Mouse (Mus musculus) left cerebral cortex, adult 18-20 months (tissue): Measurements from ENCODE around the gene Tsen15. TPM values are rescaled to one million over a fixed set of nuclear protein-coding genes. Genes with fewer than 3 reads are reported as not detected.

Experiments used
- DNase-seq, 2 experiments: peaks; one replicate each; pipeline ENCODE4 v3.0.0; 2021 to 2022; ENCODE audit warnings: low spot score in 2 of 2, mixed read lengths in 1 of 2
- long read RNA-seq, 2 experiments: library from polyadenylated mRNA; stranded (forward); transcript quantifications; one replicate each; pipeline ENCODE4 v2.0.0; 2021
- total RNA-seq, 2 experiments: library from RNA; stranded (reverse); gene quantifications; 2 replicates each; pipeline ENCODE4 v1.2.3; 2021

Gene Tsen15
- total RNA-seq, result 10 to 100 TPM; 33.1 to 36.2 TPM
- long read RNA-seq, experiment 1, transcript Tsen15-201 (5 exons, 1,133 nt), result major isoform, 25 of 29 reads
- long read RNA-seq, experiment 1, partial matches to known transcripts, result 2 of 29 reads
- long read RNA-seq, experiment 1, other reads (novel, unspliced or antisense), result 2 of 29 reads
- long read RNA-seq, experiment 2, transcript Tsen15-201 (5 exons, 1,133 nt), result major isoform, 32 of 35 reads
- long read RNA-seq, experiment 2, partial matches to known transcripts, result 0 of 35 reads
- long read RNA-seq, experiment 2, other reads (novel, unspliced or antisense), result 2 of 35 reads

- DNase-seq, result peak; percentile 82 to 91
Measured at GRCm38 (mm10) chr1:152386188-152386835, at the start of gene Tsen15. Gene Tsen15, minus strand, starts transcription at chr1:152386688.

- DNase-seq, result no peak
Measured at GRCm38 (mm10) chr1:152434166-152434565, 47.7 kb upstream of the Tsen15 start.

- no peak for DNase-seq
Measured at GRCm38 (mm10) chr1:152429805-152430204, 43.3 kb upstream of the Tsen15 start.

- no peak for DNase-seq
Measured at GRCm38 (mm10) chr1:152427912-152428581, 41.6 kb upstream of the Tsen15 start.

GRCm38 (mm10) chr1:152423052-152423451 is 36.6 kb upstream of the Tsen15 start:
- no peak for DNase-seq

GRCm38 (mm10) chr1:152422295-152422694 is 35.8 kb upstream of the Tsen15 start:
- no peak for DNase-seq

- no peak for DNase-seq
Measured at GRCm38 (mm10) chr1:152417602-152418001, 31.1 kb upstream of the Tsen15 start.

GRCm38 (mm10) chr1:152416306-152416904 is 29.9 kb upstream of the Tsen15 start:
- DNase-seq, result no peak

GRCm38 (mm10) chr1:152414451-152414850 is 28.0 kb upstream of the Tsen15 start:
- peak; percentile 3 to 21 for DNase-seq

GRCm38 (mm10) chr1:152413961-152414360 is 27.5 kb upstream of the Tsen15 start:
- no peak for DNase-seq

GRCm38 (mm10) chr1:152413116-152413515 is 26.6 kb upstream of the Tsen15 start:
- DNase-seq, result no peak

- peak in 1 of 2 experiments; percentile 18 for DNase-seq
Measured at GRCm38 (mm10) chr1:152410657-152411056, 24.2 kb upstream of the Tsen15 start.

GRCm38 (mm10) chr1:152409356-152409755 is 22.9 kb upstream of the Tsen15 start:
- DNase-seq, result no peak

- DNase-seq, result no peak
Measured at GRCm38 (mm10) chr1:152407021-152407946, 20.8 kb upstream of the Tsen15 start.

GRCm38 (mm10) chr1:152400556-152401540 is 14.4 kb upstream of the Tsen15 start:
- peak; percentile 14 to 61 for DNase-seq

GRCm38 (mm10) chr1:152399790-152400555 is 13.5 kb upstream of the Tsen15 start, which contains the start of gene Colgalt2:
Gene Colgalt2, plus strand, starts transcription at chr1:152399830.
- DNase-seq, result peak; percentile 52 to 70

- DNase-seq, result no peak
Measured at GRCm38 (mm10) chr1:152398708-152399107, 12.2 kb upstream of the Tsen15 start.

- DNase-seq, result no peak
Measured at GRCm38 (mm10) chr1:152394956-152395515, 8.5 kb upstream of the Tsen15 start.
